Mouse (Mus musculus): ENCODE measurements around the gene Agpat2. TPM values are rescaled to one million over a fixed set of nuclear protein-coding genes. Genes with fewer than 3 reads are reported as not detected.

The Agpat2 gene
- polyA plus RNA-seq, 1 experiment from 2014 or later = 13.2 TPM

DNA sequence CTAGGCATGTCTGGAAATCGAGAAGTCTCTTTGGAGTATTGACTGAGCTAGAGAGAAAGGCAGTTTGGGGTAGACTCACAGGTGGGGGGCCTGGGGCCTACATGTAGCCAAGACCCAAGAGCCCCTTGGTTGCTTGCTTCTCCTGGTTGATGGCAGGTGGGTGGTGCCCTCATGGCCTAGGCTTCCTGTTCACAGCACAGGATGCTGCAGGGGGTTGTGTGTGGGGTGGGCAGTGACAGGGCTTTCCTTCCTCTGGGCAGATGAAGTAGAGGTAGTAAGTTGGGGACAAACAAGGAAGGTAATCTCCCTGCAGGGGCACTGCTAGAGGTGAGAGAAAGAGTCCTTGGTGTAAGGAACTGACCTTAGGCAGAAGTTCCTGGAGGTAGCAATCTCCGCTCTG lies 52.2 kb downstream of the Agpat2 start:
- no peaks in the 10 kb centered on the region for H3K9me3 ChIP-seq (replicated peaks)
- no peaks in the 10 kb centered on the region for H3K27me3 ChIP-seq (ENCODE audit: low read depth, poor library complexity, severe bottlenecking)
- H3K4me1 ChIP-seq = peaks cover 28% of the 10 kb centered on the region
- H3K4me3 ChIP-seq = no peak overlapping the region
- 90% methylated on average over 2 of the region's 2 CpGs for WGBS
- DNase-seq (ENCODE audit: low spot score) = no peak
- 0 out of 2 replicates have a peak overlapping the region, but pooled peaks have one; percentile 2 for H3K27ac ChIP-seq
- no peaks in the 10 kb centered on the region for H3K36me3 ChIP-seq

GRCm38 (mm10) chr2:26551446-26551845 lies 52.8 kb downstream of the Agpat2 start:
- no peaks in the 10 kb centered on the region for H3K27me3 ChIP-seq (ENCODE audit: low read depth, poor library complexity, severe bottlenecking)
- peaks cover 26% of the 10 kb centered on the region for H3K4me1 ChIP-seq
- no peaks in the 10 kb centered on the region for H3K36me3 ChIP-seq
- 73% methylated on average over 8 of the region's 8 CpGs for WGBS
- DNase-seq (ENCODE audit: low spot score) = no peak
- no peaks in the 10 kb centered on the region for H3K9me3 ChIP-seq (replicated peaks)
- no peak overlapping the region for H3K4me3 ChIP-seq
- 0 out of 2 replicates have a peak overlapping the region, but pooled peaks have one; percentile 2 for H3K27ac ChIP-seq

DNA sequence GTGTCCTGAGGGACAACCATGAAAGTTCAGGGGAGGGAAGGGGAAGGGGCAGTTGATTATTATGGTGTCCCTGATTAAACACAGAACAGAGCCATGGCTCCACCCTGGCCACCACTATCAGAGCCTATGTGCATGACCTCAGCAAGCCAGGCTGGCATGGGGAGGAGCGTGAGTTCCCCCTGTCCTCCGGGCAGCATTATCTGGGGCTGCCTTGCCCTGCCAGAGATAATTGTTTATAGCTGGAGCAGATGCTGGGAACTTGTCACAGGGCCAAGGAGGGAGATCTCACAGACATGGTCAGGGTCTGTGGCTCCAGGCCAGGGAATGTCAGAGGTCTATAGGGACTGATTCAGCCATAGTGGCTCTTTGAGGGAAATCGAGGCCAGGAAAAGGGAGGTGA lies 53.4 kb downstream of the Agpat2 start:
- WGBS = 88% methylated on average over 3 of the region's 3 CpGs
- Histone ChIP-seq H3K36me3 (no peaks in the 10 kb centered on the region), H3K4me1 (peaks cover 26% of the 10 kb centered on the region), H3K27ac (peak overlapping the region; percentile 2; the same call in 1 of the 2 replicates), H3K27me3 (ENCODE audit: low read depth, poor library complexity, severe bottlenecking) (no peaks in the 10 kb centered on the region), H3K4me3 (no peak overlapping the region), H3K9me3 (replicated peaks) (no peaks in the 10 kb centered on the region)
- DNase-seq (ENCODE audit: low spot score) = no peak

GRCm38 (mm10) chr2:26550205-26550604 lies 54.0 kb downstream of the Agpat2 start:
- Histone ChIP-seq H3K27ac (no peak overlapping the region), H3K4me1 (peaks cover 26% of the 10 kb centered on the region), H3K27me3 (ENCODE audit: low read depth, poor library complexity, severe bottlenecking) (no peaks in the 10 kb centered on the region), H3K9me3 (replicated peaks) (no peaks in the 10 kb centered on the region), H3K36me3 (no peaks in the 10 kb centered on the region), H3K4me3 (no peak overlapping the region)
- DNase-seq (ENCODE audit: low spot score) = no peak
- 74% methylated on average over 3 of the region's 3 CpGs for WGBS

DNA sequence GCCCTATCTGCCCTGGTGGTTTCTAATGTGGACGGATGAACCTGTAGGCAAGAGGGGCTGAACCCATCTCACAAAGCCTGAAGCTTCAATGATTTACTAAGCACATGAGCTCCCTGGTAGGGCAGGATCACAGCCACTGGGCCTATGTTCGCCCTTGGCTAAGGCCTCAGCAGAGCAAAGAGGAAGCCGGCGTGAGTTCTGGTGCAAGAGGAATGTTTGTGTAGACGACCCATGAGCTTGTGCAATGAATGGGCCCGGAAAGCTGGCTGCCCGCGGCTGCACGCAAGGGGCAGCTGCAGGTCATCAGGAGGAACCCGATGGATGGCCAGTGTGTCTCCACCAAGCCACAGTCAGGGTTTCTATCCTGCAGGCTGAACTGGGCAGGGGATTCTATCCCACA lies 54.4 kb downstream of the Agpat2 start:
- Histone ChIP-seq H3K4me3 (no peak overlapping the region), H3K27ac (no peak overlapping the region), H3K27me3 (ENCODE audit: low read depth, poor library complexity, severe bottlenecking) (no peaks in the 10 kb centered on the region)

GRCm38 (mm10) chr2:26547481-26547880 lies 56.7 kb downstream of the Agpat2 start:
- 33% methylated on average over 2 of the region's 2 CpGs for whole genome bisulfite sequencing
- no peak for DNase-seq (ENCODE audit: low spot score)

More for the DNA sequence above, 54.4 kb downstream of the Agpat2 start:
- no peaks in the 10 kb centered on the region for H3K9me3 ChIP-seq (replicated peaks)
- 90% methylated on average over 10 of the region's 10 CpGs for WGBS
- DNase-seq (ENCODE audit: low spot score) = no peak
- H3K36me3 ChIP-seq = no peaks in the 10 kb centered on the region
- peaks cover 26% of the 10 kb centered on the region for H3K4me1 ChIP-seq

DNA sequence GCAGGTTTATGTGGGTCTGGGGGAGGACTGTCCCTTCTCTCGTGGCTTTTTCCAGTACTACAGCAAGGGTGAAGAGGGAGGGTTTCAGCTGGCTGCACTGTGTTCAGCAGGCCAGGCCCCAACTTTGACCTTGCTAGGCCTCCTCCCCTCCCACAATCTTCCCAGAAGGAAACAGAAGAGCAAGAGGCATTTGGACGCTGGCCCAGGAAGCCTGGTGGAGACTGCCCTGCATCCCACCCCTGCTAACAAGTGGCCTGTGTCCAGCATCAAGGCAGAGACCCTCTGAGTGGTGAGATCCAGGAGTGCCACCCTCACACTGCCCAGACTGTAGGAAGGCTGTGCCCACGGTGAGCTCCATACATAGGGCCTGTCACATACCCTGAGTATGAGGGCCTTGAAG lies 60.0 kb downstream of the Agpat2 start:
- Histone ChIP-seq H3K36me3 (no peaks in the 10 kb centered on the region), H3K4me1 (peaks cover 43% of the 10 kb centered on the region), H3K9me3 (replicated peaks) (no peaks in the 10 kb centered on the region), H3K4me3 (no peak overlapping the region), H3K27me3 (ENCODE audit: low read depth, poor library complexity, severe bottlenecking) (peaks cover 5% of the 10 kb centered on the region; the same call in 1 of the 2 replicates), H3K27ac (0 out of 2 replicates have a peak overlapping the region, but pooled peaks have one; percentile 19)
- WGBS = 79% methylated on average over 3 of the region's 3 CpGs
- no peak for DNase-seq (ENCODE audit: low spot score)

More at GRCm38 (mm10) chr2:26547481-26547880, 56.7 kb downstream of the Agpat2 start:
- Histone ChIP-seq H3K9me3 (replicated peaks) (no peaks in the 10 kb centered on the region), H3K27me3 (ENCODE audit: low read depth, poor library complexity, severe bottlenecking) (no peaks in the 10 kb centered on the region), H3K4me1 (peaks cover 24% of the 10 kb centered on the region), H3K4me3 (no peak overlapping the region), H3K36me3 (no peaks in the 10 kb centered on the region), H3K27ac (peak overlapping the region; percentile 51)

- Histone ChIP-seq H3K4me3 (no peak overlapping the region), H3K27me3 (ENCODE audit: low read depth, poor library complexity, severe bottlenecking) (peaks cover 5% of the 10 kb centered on the region; the same call in 1 of the 2 replicates), H3K36me3 (no peaks in the 10 kb centered on the region), H3K27ac (no peak overlapping the region), H3K4me1 (peaks cover 44% of the 10 kb centered on the region), H3K9me3 (replicated peaks) (no peaks in the 10 kb centered on the region)
- 93% methylated on average over 8 of the region's 8 CpGs for WGBS
- DNase-seq (ENCODE audit: low spot score) = no peak
Observed at GRCm38 (mm10) chr2:26543768-26544167, 60.4 kb downstream of the Agpat2 start.

DNA sequence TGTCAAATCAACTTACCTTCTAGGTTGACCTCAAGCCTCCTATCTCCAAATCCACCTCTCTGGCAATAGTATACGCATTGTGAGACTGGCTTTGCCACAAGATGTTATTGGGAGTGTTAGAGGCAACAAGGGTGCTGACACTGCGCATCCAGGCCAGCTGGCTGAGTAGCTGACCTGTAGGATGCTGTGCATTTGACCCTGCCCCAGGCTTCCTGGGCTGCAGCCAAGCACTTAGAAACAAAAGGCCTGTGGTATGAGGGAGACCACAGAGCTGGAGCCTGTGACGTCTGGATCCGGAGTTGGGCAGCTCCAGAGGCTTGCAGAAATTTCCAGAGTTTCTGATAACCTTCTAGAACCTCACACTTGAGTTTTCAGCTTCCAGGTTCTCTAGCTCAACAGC lies 61.1 kb downstream of the Agpat2 start:
- DNase-seq (ENCODE audit: low spot score) = no peak
- peaks cover 5% of the 10 kb centered on the region; the same call in 1 of the 2 replicates for H3K27me3 ChIP-seq (ENCODE audit: low read depth, poor library complexity, severe bottlenecking)
- no peak overlapping the region for H3K4me3 ChIP-seq
- H3K27ac ChIP-seq = 0 out of 2 replicates have a peak overlapping the region, but pooled peaks have one; percentile 16
- no peaks in the 10 kb centered on the region for H3K36me3 ChIP-seq
- 81% methylated on average over 4 of the region's 4 CpGs for WGBS
- H3K9me3 ChIP-seq (replicated peaks) = no peaks in the 10 kb centered on the region
- peaks cover 50% of the 10 kb centered on the region for H3K4me1 ChIP-seq

MicroRNAs within 50 kb of the gene (microRNA counts, 519-probe panel; counts per million panel counts)
- 7,780 counts per million, percentile 98 among the panel's probes with 10 or more counts for microRNA mmu-miR-126-3p
- microRNA mmu-miR-126-5p = 3,230 counts per million, percentile 75 among the panel's probes with 10 or more counts

Small RNA genes lying within 50 kb of the gene (microRNA-seq; reads per million reads assigned to microRNA genes)
- 1.8 reads per million for gene Mir126a
- not detected for gene Mir126b

Other genes with a start within 250 kb of the Agpat2 start
- 0.49 and 0.54 TPM in 2 replicates for gene Card9, start 243.5 kb downstream of the Agpat2 start, polyA plus RNA-seq (2016; fragmentation: Nextera tagmentation; extraction: Ambion mirVana)
- 41.4 and 42.1 TPM in 2 replicates for gene Snapc4, start 223.8 kb downstream of the Agpat2 start, polyA plus RNA-seq (2016; fragmentation: Nextera tagmentation; extraction: Ambion mirVana)
- gene Entr1, start 215.1 kb downstream of the Agpat2 start, polyA plus RNA-seq (2016; fragmentation: Nextera tagmentation; extraction: Ambion mirVana) = 127 and 148 TPM in 2 replicates
- gene Pmpca, start 215.1 kb downstream of the Agpat2 start, polyA plus RNA-seq (2016; fragmentation: Nextera tagmentation; extraction: Ambion mirVana) = 142 and 149 TPM in 2 replicates
- gene Inpp5e, start 195.2 kb downstream of the Agpat2 start, polyA plus RNA-seq (2016; fragmentation: Nextera tagmentation; extraction: Ambion mirVana) = 30.6 and 35.3 TPM in 2 replicates
- gene Sec16a, start 159.2 kb downstream of the Agpat2 start, polyA plus RNA-seq (2016; fragmentation: Nextera tagmentation; extraction: Ambion mirVana) = 29.4 and 37.1 TPM in 2 replicates
- 8.5 and 11.8 TPM in 2 replicates for gene Notch1, start 87.8 kb downstream of the Agpat2 start, polyA plus RNA-seq (2016; fragmentation: Nextera tagmentation; extraction: Ambion mirVana)
- 96.5 and 97.2 TPM in 2 replicates for gene Egfl7, start 24.4 kb downstream of the Agpat2 start, polyA plus RNA-seq (2016; fragmentation: Nextera tagmentation; extraction: Ambion mirVana)
- gene Gm20532, start 17.8 kb downstream of the Agpat2 start, polyA plus RNA-seq (2016; fragmentation: Nextera tagmentation; extraction: Ambion mirVana) = not detected in 2 replicates
- 31.3 and 43.3 TPM in 2 replicates for gene Fam69b, start 24.0 kb upstream of the Agpat2 start, polyA plus RNA-seq (2016; fragmentation: Nextera tagmentation; extraction: Ambion mirVana)
- gene Lcn4, start 66.9 kb upstream of the Agpat2 start, polyA plus RNA-seq (2016; fragmentation: Nextera tagmentation; extraction: Ambion mirVana) = not detected in 2 replicates

All from limb, embryonic 10.5 days (tissue).